Mouse (Mus musculus): ENCODE data around the gene Zbtb43.

Gene Zbtb43

GRCm38 (mm10) chr2:33426640-33427398 lies 41.5 kb downstream of the Zbtb43 start:
- no peak for DNase-seq

GRCm38 (mm10) chr2:33417454-33417853 lies 50.9 kb downstream of the Zbtb43 start:
- DNase-seq = no peak

GRCm38 (mm10) chr2:33414019-33414418 lies 54.3 kb downstream of the Zbtb43 start:
- no peak for DNase-seq

GRCm38 (mm10) chr2:33412111-33412510 lies 56.2 kb downstream of the Zbtb43 start:
- DNase-seq = no peak

GRCm38 (mm10) chr2:33403511-33404003 lies 64.8 kb downstream of the Zbtb43 start:
- DNase-seq = no peak

- no peak for DNase-seq
Measured at GRCm38 (mm10) chr2:33402638-33403037, 65.7 kb downstream of the Zbtb43 start.

GRCm38 (mm10) chr2:33402236-33402635 lies 66.1 kb downstream of the Zbtb43 start:
- peak; percentile 60 to 68 for DNase-seq

GRCm38 (mm10) chr2:33401217-33401616 lies 67.1 kb downstream of the Zbtb43 start:
- peak; percentile 46 to 54 for DNase-seq

- DNase-seq = no peak
Measured at GRCm38 (mm10) chr2:33400541-33400940, 67.8 kb downstream of the Zbtb43 start.
